Comparison of ENCODE assay signal across 8 mouse cellular contexts in the genomic region with DNA sequence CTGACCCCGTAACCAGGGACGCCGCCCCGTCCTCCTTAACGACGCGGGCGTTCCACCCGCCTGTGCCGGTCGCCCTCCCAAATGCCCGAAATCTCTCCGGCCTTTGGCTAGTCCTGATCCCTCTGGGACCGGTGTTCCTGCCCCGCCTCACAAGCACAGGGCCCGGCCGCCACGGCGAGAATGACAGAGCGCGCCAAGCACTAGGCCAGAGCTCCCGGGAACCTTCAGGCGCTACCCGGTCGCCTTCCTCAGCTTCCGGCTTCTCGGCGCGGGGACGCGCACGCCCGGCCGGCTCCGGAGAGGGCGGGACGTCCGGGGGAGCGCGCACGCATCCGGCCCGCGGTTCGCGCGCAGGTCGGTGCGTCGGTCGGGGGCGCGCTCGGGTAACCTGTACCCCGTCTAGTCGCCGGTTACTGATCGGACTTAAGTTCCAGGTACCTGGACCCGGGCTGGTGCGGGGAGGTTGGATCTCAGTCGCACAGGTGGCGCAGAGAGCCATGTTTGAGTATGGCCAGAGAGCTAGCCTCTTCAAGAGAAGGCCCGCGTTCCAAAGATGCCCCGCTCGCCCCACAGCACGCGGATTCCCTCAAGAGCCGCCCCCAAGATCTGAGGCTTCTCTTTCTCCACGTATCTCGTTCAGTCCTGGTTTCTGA. TPM values are rescaled to one million over a fixed set of nuclear protein-coding genes. Genes with fewer than 3 reads are reported as not detected.
DNase-seq lines count a peak whose midpoint lies in the region; ATAC-seq lines count a peak whose summit lies in the region.

A gene (plus strand): TSS at position 41 of the 653 bp plus-strand sequence.

- peaks cover 10% of the 10 kb centered on the region; the same call in 1 of the 2 replicates for H3K36me3 ChIP-seq in intestine, embryonic 14.5 days (ENCODE audit: control insufficient read depth, insufficient read depth, low read length)

- H3K4me3 ChIP-seq in intestine, embryonic 14.5 days (ENCODE audit: low read depth, low read length): peak within 1 kb of the TSS; percentile 78

- peak; percentile 94 to 97 for DNase-seq in adrenal gland, adult (ENCODE audit: inconsistent age in 2 of 2, low spot score in 1 of 2)
- peak; percentile 90 for DNase-seq in embryo, embryonic 10.5 days (ENCODE audit: low spot score)
- peak; percentile 94 for DNase-seq in gastrocnemius, postnatal 25 days
- peak; percentile 96 for DNase-seq in intestine, embryonic 14.5 days (ENCODE audit: low spot score)
- peak; percentile 90 to 91 for DNase-seq in left cerebral cortex, postnatal 14 days (ENCODE audit: low spot score in 2 of 2)
- DNase-seq in mesoderm, embryonic 11.5 days (ENCODE audit: low read depth, low spot score): peak; percentile 93
- DNase-seq in right cerebral cortex, postnatal 36 days (ENCODE audit: low spot score in 2 of 2): peak; percentile 83
- DNase-seq in yolk sac, embryonic 10.5 days (ENCODE audit: low spot score): peak; percentile 94

- H3K4me1 ChIP-seq in intestine, embryonic 14.5 days (replicated peaks; ENCODE audit: control insufficient read depth, insufficient read depth, low read length): 0 out of 2 replicates have a peak, but pooled peaks cover 7% of the 10 kb centered on the region

- no peaks in the 10 kb centered on the region for H3K27me3 ChIP-seq in intestine, embryonic 14.5 days (replicated peaks; ENCODE audit: control insufficient read depth, insufficient read depth, low read length)

- peak within 1 kb of the TSS; percentile 94 for H3K27ac ChIP-seq in intestine, embryonic 14.5 days (ENCODE audit: low read depth)

- intact Hi-C loops in left cerebral cortex, postnatal 14 days (cut with DNase I): loop anchor here (2.0 to 5.0 kb wide), 2 partner anchors 100 to 441 kb away; a partner anchor contains a TSS

- ATAC-seq in intestine, embryonic 14.5 days (replicated peaks; ENCODE audit: low FRiP score, low TSS enrichment, low read depth): peak; percentile 93

- H3K4me2 ChIP-seq in intestine, embryonic 14.5 days (ENCODE audit: low read length): peak within 1 kb of the TSS; percentile 71

- H3K9me3 ChIP-seq in intestine, embryonic 14.5 days (ENCODE audit: control insufficient read depth, low read length): no peaks in the 10 kb centered on the region

- peak within 1 kb of the TSS; percentile 84 for H3K9ac ChIP-seq in intestine, embryonic 14.5 days (ENCODE audit: low read length)

- under 1% methylated on average over 71 of the region's 71 CpGs for WGBS in intestine, embryonic 14.5 days

RNA-seq across cellular contexts. Expression of the gene that starts here (rescaled TPM):
- 10 to 100 TPM; 22.8 to 23.8 TPM for total RNA-seq in gastrocnemius, postnatal 25 days (2021)
- polyA plus RNA-seq in intestine, embryonic 14.5 days (2014; fragmentation: Nextera tagmentation; extraction: Ambion mirVana): 43.5 and 54.5 TPM in 2 replicates
- 10 to 100 TPM; 41.3 to 44.5 TPM for total RNA-seq in left cerebral cortex, postnatal 14 days (2021)

Comparison
In these comparisons a context has a peak if more than half of its experiments do, and no peak if none do; other contexts are left out.
1. Peak in every context shown above with its lines: DNase-seq, ATAC-seq, H3K4me3 ChIP-seq and H3K27ac ChIP-seq.